Mouse (Mus musculus): Measurements from ENCODE around the gene Ptgfrn. TPM values are rescaled to one million over a fixed set of nuclear protein-coding genes. Genes with fewer than 3 reads are reported as not detected.

Gene Ptgfrn
- polyA plus RNA-seq, 1 experiment from 2014 or later: 4.2 TPM

DNA sequence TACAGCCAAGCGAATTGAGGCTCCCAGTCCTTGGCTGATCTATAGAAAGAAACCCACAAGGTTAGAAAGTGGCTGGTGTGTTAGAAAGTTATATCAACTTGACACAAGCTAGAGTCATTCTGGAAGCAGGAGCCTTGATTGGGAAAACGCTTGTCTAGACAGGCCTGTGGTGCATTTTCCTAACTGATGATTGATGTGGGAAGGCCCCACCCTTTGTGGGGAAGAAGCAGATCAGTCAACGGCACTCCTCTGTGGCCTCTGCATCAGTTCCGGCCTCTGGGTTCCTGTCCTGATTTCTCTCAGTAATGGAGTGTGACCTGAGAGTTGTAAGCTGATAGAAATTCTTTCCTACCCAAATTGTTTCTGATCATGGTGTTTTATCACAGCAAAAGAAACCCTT lies 76.4 kb downstream of the Ptgfrn start:
- no peak overlapping the region for H3K4me2 ChIP-seq (ENCODE audit: low read length)
- H3K36me3 ChIP-seq (ENCODE audit: control insufficient read depth, insufficient read depth, low read length): no peaks in the 10 kb centered on the region
- no peaks in the 10 kb centered on the region for H3K4me1 ChIP-seq (ENCODE audit: control insufficient read depth, insufficient read depth, low read length)
- WGBS: 75% methylated on average over 4 of the region's 4 CpGs
- DNase-seq (no peak), ATAC-seq (ENCODE audit: low FRiP score, low TSS enrichment) (no peak)
- no peaks in the 10 kb centered on the region for H3K27me3 ChIP-seq (ENCODE audit: control insufficient read depth, insufficient read depth, low read length)
- H3K27ac ChIP-seq (replicated peaks; ENCODE audit: low read depth, low read length): no peak overlapping the region
- no peak overlapping the region for H3K9ac ChIP-seq (replicated peaks; ENCODE audit: low read length)
- H3K4me3 ChIP-seq (replicated peaks; ENCODE audit: low read depth, low read length): no peak overlapping the region
- H3K9me3 ChIP-seq (ENCODE audit: control insufficient read depth, low read length): no peaks in the 10 kb centered on the region

GRCm38 (mm10) chr3:101031456-101032142 lies 78.5 kb downstream of the Ptgfrn start:
- Histone ChIP-seq H3K4me3 (replicated peaks; ENCODE audit: low read depth, low read length) (no peak overlapping the region), H3K9me3 (ENCODE audit: control insufficient read depth, low read length) (no peaks in the 10 kb centered on the region), H3K4me2 (ENCODE audit: low read length) (no peak overlapping the region), H3K36me3 (ENCODE audit: control insufficient read depth, insufficient read depth, low read length) (no peaks in the 10 kb centered on the region), H3K9ac (replicated peaks; ENCODE audit: low read length) (no peak overlapping the region), H3K4me1 (ENCODE audit: control insufficient read depth, insufficient read depth, low read length) (no peaks in the 10 kb centered on the region), H3K27ac (replicated peaks; ENCODE audit: low read depth, low read length) (no peak overlapping the region), H3K27me3 (ENCODE audit: control insufficient read depth, insufficient read depth, low read length) (no peaks in the 10 kb centered on the region)
- 75% methylated on average over 7 of the region's 7 CpGs for WGBS
- ATAC-seq (ENCODE audit: low FRiP score, low TSS enrichment) (no peak), DNase-seq (no peak)

- no peak overlapping the region for H3K4me2 ChIP-seq (ENCODE audit: low read length)
- WGBS: 100% methylated on average over 1 of the region's 1 CpGs
- no peak for DNase-seq
- no peaks in the 10 kb centered on the region for H3K36me3 ChIP-seq (ENCODE audit: control insufficient read depth, insufficient read depth, low read length)
- ATAC-seq (ENCODE audit: low FRiP score, low TSS enrichment): no peak
- no peaks in the 10 kb centered on the region for H3K9me3 ChIP-seq (ENCODE audit: control insufficient read depth, low read length)
- H3K27ac ChIP-seq (replicated peaks; ENCODE audit: low read depth, low read length): no peak overlapping the region
- no peak overlapping the region for H3K9ac ChIP-seq (replicated peaks; ENCODE audit: low read length)
- H3K4me3 ChIP-seq (replicated peaks; ENCODE audit: low read depth, low read length): no peak overlapping the region
- H3K4me1 ChIP-seq (ENCODE audit: control insufficient read depth, insufficient read depth, low read length): no peaks in the 10 kb centered on the region
- no peaks in the 10 kb centered on the region for H3K27me3 ChIP-seq (ENCODE audit: control insufficient read depth, insufficient read depth, low read length)
Observed at GRCm38 (mm10) chr3:101030630-101031029, 79.4 kb downstream of the Ptgfrn start.

DNA sequence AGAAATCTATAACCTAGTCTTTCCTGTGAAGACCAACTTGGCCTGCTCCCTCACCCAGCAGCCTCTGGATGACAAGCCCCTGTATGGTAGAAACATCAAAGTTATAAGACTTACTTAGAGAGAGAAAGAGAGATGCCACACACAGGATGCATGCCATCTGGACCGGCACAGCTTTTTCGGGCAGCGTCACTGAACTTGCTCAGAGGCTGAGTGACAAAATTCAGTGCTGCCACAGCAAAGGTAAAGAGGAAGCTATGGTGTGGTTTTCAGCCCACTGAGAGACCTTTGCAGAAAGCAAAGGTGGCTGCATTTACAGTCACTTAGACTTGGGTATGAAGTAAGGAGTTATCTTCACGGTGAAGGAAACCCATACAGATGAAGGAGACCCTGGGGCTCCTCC lies 80.7 kb downstream of the Ptgfrn start, which contains the start of gene Cd101:
Cd101 (minus strand) TSS at position 218 of the 400 bp plus-strand sequence.
- no peak within 1 kb of the TSS for H3K4me3 ChIP-seq (replicated peaks; ENCODE audit: low read depth, low read length)
- ATAC-seq (ENCODE audit: low FRiP score, low TSS enrichment) (no peak), DNase-seq (no peak)
- H3K27me3 ChIP-seq (ENCODE audit: control insufficient read depth, insufficient read depth, low read length): no peaks in the 10 kb centered on the region
- H3K4me2 ChIP-seq (ENCODE audit: low read length): no peak within 1 kb of the TSS
- 96% methylated on average over 4 of the region's 4 CpGs for WGBS
- H3K9ac ChIP-seq (replicated peaks; ENCODE audit: low read length): no peak within 1 kb of the TSS
- H3K9me3 ChIP-seq (ENCODE audit: control insufficient read depth, low read length): no peaks in the 10 kb centered on the region
- no peaks in the 10 kb centered on the region for H3K4me1 ChIP-seq (ENCODE audit: control insufficient read depth, insufficient read depth, low read length)
- H3K27ac ChIP-seq (replicated peaks; ENCODE audit: low read depth, low read length): no peak within 1 kb of the TSS
- no peaks in the 10 kb centered on the region for H3K36me3 ChIP-seq (ENCODE audit: control insufficient read depth, insufficient read depth, low read length)

DNA sequence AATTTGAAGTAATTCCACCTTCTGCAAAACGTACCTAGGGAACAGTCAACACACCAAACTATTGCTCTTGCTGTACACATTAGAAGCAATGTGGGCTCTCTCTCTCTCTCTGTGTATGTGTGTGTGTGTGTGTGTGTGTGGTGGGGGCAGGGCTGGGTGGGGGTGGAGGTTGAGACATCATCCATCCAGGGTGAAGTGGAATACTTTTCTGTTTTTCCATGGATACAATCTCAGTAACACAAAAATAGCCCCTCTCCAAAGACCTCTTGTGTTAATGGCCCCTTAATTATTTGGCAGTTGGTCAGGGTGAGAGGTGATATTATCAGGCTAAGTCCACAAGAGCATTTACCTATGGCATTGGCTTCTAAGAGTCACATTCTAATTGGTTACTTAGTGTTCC lies 83.3 kb downstream of the Ptgfrn start:
- no peak overlapping the region for H3K27ac ChIP-seq (replicated peaks; ENCODE audit: low read depth, low read length)
- H3K9ac ChIP-seq (replicated peaks; ENCODE audit: low read length): no peak overlapping the region
- H3K4me2 ChIP-seq (ENCODE audit: low read length): no peak overlapping the region
- H3K36me3 ChIP-seq (ENCODE audit: control insufficient read depth, insufficient read depth, low read length): no peaks in the 10 kb centered on the region
- H3K9me3 ChIP-seq (ENCODE audit: control insufficient read depth, low read length): no peaks in the 10 kb centered on the region
- WGBS: 84% methylated on average over 1 of the region's 1 CpGs
- no peak overlapping the region for H3K4me3 ChIP-seq (replicated peaks; ENCODE audit: low read depth, low read length)
- ATAC-seq (ENCODE audit: low FRiP score, low TSS enrichment) (no peak), DNase-seq (no peak)
- H3K4me1 ChIP-seq (ENCODE audit: control insufficient read depth, insufficient read depth, low read length): no peaks in the 10 kb centered on the region
- no peaks in the 10 kb centered on the region for H3K27me3 ChIP-seq (ENCODE audit: control insufficient read depth, insufficient read depth, low read length)

GRCm38 (mm10) chr3:101022967-101023366 lies 87.1 kb downstream of the Ptgfrn start:
- DNase-seq (no peak), ATAC-seq (ENCODE audit: low FRiP score, low TSS enrichment) (no peak)
- no peak overlapping the region for H3K4me2 ChIP-seq (ENCODE audit: low read length)
- no peaks in the 10 kb centered on the region for H3K9me3 ChIP-seq (ENCODE audit: control insufficient read depth, low read length)
- WGBS: 90% methylated on average over 6 of the region's 6 CpGs
- no peak overlapping the region for H3K9ac ChIP-seq (replicated peaks; ENCODE audit: low read length)
- no peak overlapping the region for H3K27ac ChIP-seq (replicated peaks; ENCODE audit: low read depth, low read length)
- H3K27me3 ChIP-seq (ENCODE audit: control insufficient read depth, insufficient read depth, low read length): no peaks in the 10 kb centered on the region
- no peaks in the 10 kb centered on the region for H3K36me3 ChIP-seq (ENCODE audit: control insufficient read depth, insufficient read depth, low read length)
- H3K4me3 ChIP-seq (replicated peaks; ENCODE audit: low read depth, low read length): no peak overlapping the region
- no peaks in the 10 kb centered on the region for H3K4me1 ChIP-seq (ENCODE audit: control insufficient read depth, insufficient read depth, low read length)

DNA sequence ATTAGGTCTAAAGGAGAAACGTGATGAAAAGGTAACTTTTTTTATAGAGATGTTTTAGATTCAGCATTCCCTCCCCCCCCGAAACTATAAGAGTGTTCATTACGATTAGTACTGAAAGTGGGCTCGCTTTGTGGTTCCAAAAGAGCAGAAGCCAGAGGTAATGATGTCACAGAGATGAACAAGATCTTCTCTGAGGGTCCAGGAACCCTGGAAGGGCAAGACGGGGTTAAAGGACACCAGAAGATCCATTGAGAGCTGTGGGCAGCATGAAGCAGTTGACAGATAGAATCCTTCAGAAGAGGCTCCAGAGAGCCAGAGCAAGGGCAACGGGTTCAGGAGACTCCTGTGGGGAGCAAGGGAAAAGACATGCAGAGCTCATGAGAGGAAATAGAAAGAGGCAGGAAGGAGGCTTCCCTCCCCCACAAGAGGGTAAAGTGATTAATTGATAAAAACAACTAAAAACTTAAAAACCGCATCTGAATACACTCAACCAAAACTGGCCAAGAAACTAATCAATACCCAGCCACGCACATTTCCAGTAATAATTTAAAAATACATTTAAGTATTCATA lies 88.5 kb downstream of the Ptgfrn start:
- H3K4me2 ChIP-seq (ENCODE audit: low read length): no peak overlapping the region
- no peaks in the 10 kb centered on the region for H3K36me3 ChIP-seq (ENCODE audit: control insufficient read depth, insufficient read depth, low read length)
- H3K4me3 ChIP-seq (replicated peaks; ENCODE audit: low read depth, low read length): no peak overlapping the region
- ATAC-seq (ENCODE audit: low FRiP score, low TSS enrichment): no peak
- H3K27me3 ChIP-seq (ENCODE audit: control insufficient read depth, insufficient read depth, low read length): no peaks in the 10 kb centered on the region
- 82% methylated on average over 8 of the region's 8 CpGs for WGBS
- no peak overlapping the region for H3K27ac ChIP-seq (replicated peaks; ENCODE audit: low read depth, low read length)
- DNase-seq: no peak
- no peaks in the 10 kb centered on the region for H3K9me3 ChIP-seq (ENCODE audit: control insufficient read depth, low read length)
- no peaks in the 10 kb centered on the region for H3K4me1 ChIP-seq (ENCODE audit: control insufficient read depth, insufficient read depth, low read length)
- no peak overlapping the region for H3K9ac ChIP-seq (replicated peaks; ENCODE audit: low read length)

DNA sequence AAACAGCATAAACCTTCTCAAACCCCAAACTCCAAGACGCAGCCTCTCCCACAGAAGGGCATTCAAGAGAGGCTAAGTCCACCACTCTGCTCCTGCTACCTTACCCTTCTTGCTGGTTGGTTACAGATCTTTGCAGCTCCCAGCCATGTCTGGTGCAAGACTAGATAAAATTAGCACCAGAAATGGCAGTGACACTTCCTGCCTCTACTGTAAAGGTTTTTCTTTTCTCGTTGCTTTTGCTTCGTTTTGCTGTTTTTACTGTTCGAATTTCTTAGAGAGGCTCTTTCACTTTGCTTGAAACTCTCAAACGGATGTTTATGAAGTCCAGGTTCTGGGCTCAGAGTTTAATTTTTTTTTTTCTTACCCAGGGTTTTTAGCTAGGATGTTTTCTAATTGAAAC lies 89.0 kb downstream of the Ptgfrn start:
- Histone ChIP-seq H3K4me1 (ENCODE audit: control insufficient read depth, insufficient read depth, low read length) (no peaks in the 10 kb centered on the region), H3K27me3 (ENCODE audit: control insufficient read depth, insufficient read depth, low read length) (no peaks in the 10 kb centered on the region), H3K9ac (replicated peaks; ENCODE audit: low read length) (no peak overlapping the region), H3K4me2 (ENCODE audit: low read length) (no peak overlapping the region), H3K27ac (replicated peaks; ENCODE audit: low read depth, low read length) (no peak overlapping the region), H3K36me3 (ENCODE audit: control insufficient read depth, insufficient read depth, low read length) (no peaks in the 10 kb centered on the region), H3K4me3 (replicated peaks; ENCODE audit: low read depth, low read length) (no peak overlapping the region), H3K9me3 (ENCODE audit: control insufficient read depth, low read length) (no peaks in the 10 kb centered on the region)
- ATAC-seq (ENCODE audit: low FRiP score, low TSS enrichment): no peak
- DNase-seq: no peak
- 92% methylated on average over 5 of the region's 5 CpGs for WGBS

DNA sequence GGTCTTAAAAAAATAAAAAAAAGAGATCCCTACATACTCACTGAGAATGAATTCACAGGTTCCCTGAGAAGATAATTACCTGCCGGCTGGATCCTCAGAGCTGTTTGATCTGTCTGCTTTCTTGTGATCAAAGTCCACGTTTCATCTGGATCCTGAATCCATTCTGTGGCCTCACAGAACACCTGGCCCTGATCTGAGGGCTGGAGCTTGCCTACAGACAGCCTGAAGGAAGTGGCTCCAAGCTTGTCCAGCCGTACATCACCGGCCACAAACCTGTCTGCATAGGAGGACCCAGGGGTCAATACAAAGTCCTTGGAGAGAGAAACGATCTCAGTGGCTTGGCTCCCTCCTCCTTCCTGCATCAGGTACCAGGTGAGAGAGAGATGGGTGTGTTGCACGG lies 91.6 kb downstream of the Ptgfrn start:
- WGBS: 79% methylated on average over 6 of the region's 6 CpGs
- Histone ChIP-seq H3K36me3 (ENCODE audit: control insufficient read depth, insufficient read depth, low read length) (no peaks in the 10 kb centered on the region), H3K9me3 (ENCODE audit: control insufficient read depth, low read length) (no peaks in the 10 kb centered on the region), H3K27me3 (ENCODE audit: control insufficient read depth, insufficient read depth, low read length) (no peaks in the 10 kb centered on the region), H3K4me3 (replicated peaks; ENCODE audit: low read depth, low read length) (no peak overlapping the region), H3K9ac (replicated peaks; ENCODE audit: low read length) (no peak overlapping the region), H3K4me2 (ENCODE audit: low read length) (no peak overlapping the region), H3K27ac (replicated peaks; ENCODE audit: low read depth, low read length) (no peak overlapping the region), H3K4me1 (ENCODE audit: control insufficient read depth, insufficient read depth, low read length) (peaks cover 4% of the 10 kb centered on the region)
- ATAC-seq (ENCODE audit: low FRiP score, low TSS enrichment) (no peak), DNase-seq (no peak)
